Mouse (Mus musculus) intestine, embryonic 15.5 days (tissue): ENCODE data around the gene Ccnk. TPM values are rescaled to one million over a fixed set of nuclear protein-coding genes. Genes with fewer than 3 reads are reported as not detected.

Experiments used
- ATAC-seq: fragments of 200-750 bp; cut with Nextera tagmentation; 2 replicates; pipeline ENCODE4 v1.8.0; 2017; ENCODE audit warnings: moderate TSS enrichment, moderate library complexity
- H3K27ac ChIP-seq: fragments of 300-500 bp; sonication (generic); 2 replicates; pipeline ENCODE4 v1.5.1; 2015; ENCODE audit warnings: mild to moderate bottlenecking, inconsistent platforms
- H3K27me3 ChIP-seq: fragments of 300-500 bp; sonication (generic); replicated peaks from 2 replicates; pipeline ENCODE4 v1.6.1; 2015; ENCODE audit warnings: inconsistent platforms
- H3K36me3 ChIP-seq: fragments of 300-500 bp; sonication (generic); 2 replicates; pipeline ENCODE4 v1.6.1; 2015; ENCODE audit warnings: inconsistent platforms
- H3K4me1 ChIP-seq: fragments of 300-500 bp; sonication (generic); replicated peaks from 2 replicates; pipeline ENCODE4 v1.6.1; 2015; ENCODE audit warnings: inconsistent platforms
- H3K4me2 ChIP-seq: fragments of 300-500 bp; sonication (generic); replicated peaks from 2 replicates; pipeline ENCODE4 v1.6.1; 2015; ENCODE audit warnings: mild to moderate bottlenecking, inconsistent platforms
- H3K4me3 ChIP-seq: fragments of 300-500 bp; sonication (generic); replicated peaks from 2 replicates; pipeline ENCODE4 v1.5.1; 2015; ENCODE audit warnings: inconsistent platforms
- H3K9ac ChIP-seq: fragments of 300-500 bp; sonication (generic); 2 replicates; pipeline ENCODE4 v1.6.1; 2015; ENCODE audit warnings: inconsistent platforms
- H3K9me3 ChIP-seq: fragments of 300-500 bp; sonication (generic); 2 replicates; pipeline ENCODE4 v1.6.1; 2016; ENCODE audit warnings: inconsistent platforms
- WGBS: fragments of 180-500 bp; shearing (Covaris S2); methylation state at CpG from one replicate; pipeline ENCODE4 v1.1.7; 2015; 5-methylcytosine and 5-hydroxymethylcytosine counted together
- polyA plus RNA-seq: library from polyadenylated mRNA; unstranded; fragments of >200 nt; fragmentation: Nextera tagmentation; extraction: Ambion mirVana; gene quantifications from 2 replicates; pipeline ENCODE4 v1.2.1, GENCODE M21; 2015

Ccnk gene
- polyA plus RNA-seq, 1 experiment from 2014 or later, result 3.8 TPM

GRCm38 (mm10) chr12:108200094-108200493, 20.7 kb downstream of the Ccnk start:
- H3K4me1 ChIP-seq, result no peaks in the 10 kb centered on the region
- peaks cover 46% of the 10 kb centered on the region for H3K36me3 ChIP-seq
- no peak overlapping the region for H3K27ac ChIP-seq
- no peaks in the 10 kb centered on the region for H3K27me3 ChIP-seq
- no peaks in the 10 kb centered on the region for H3K9me3 ChIP-seq
- no peak overlapping the region for H3K9ac ChIP-seq
- H3K4me3 ChIP-seq, result no peak overlapping the region
- no peak for ATAC-seq
- H3K4me2 ChIP-seq, result no peak overlapping the region
- 77% methylated on average over 1 of the region's 1 CpGs for WGBS

DNA sequence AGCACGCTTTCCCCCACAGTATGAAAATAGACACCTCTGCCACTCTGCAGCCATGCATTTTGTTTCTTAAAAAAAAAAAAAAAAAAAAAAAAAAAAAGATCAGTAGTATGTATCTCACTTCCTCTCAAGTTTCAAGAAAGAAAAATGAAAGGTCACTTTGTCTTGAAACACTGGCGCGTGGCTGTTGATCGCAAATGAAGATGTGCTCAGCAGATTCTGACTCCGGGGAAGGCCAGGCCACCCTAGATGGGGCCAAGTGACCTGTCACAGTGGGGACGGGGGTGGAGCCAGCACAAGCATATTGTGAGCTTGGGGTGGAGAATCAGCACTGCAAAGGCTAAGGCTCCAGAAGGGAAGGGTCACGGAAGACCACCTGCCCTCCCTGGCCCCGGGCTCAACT, 24.5 kb downstream of the Ccnk start:
- ATAC-seq, result no peak
- WGBS, result 73% methylated on average over 8 of the region's 8 CpGs
- no peak overlapping the region for H3K27ac ChIP-seq
- H3K36me3 ChIP-seq, result peaks cover 37% of the 10 kb centered on the region
- H3K4me2 ChIP-seq, result no peak overlapping the region
- no peaks in the 10 kb centered on the region for H3K27me3 ChIP-seq
- no peaks in the 10 kb centered on the region for H3K9me3 ChIP-seq
- no peak overlapping the region for H3K4me3 ChIP-seq
- peaks cover 2% of the 10 kb centered on the region for H3K4me1 ChIP-seq
- H3K9ac ChIP-seq, result no peak overlapping the region

DNA sequence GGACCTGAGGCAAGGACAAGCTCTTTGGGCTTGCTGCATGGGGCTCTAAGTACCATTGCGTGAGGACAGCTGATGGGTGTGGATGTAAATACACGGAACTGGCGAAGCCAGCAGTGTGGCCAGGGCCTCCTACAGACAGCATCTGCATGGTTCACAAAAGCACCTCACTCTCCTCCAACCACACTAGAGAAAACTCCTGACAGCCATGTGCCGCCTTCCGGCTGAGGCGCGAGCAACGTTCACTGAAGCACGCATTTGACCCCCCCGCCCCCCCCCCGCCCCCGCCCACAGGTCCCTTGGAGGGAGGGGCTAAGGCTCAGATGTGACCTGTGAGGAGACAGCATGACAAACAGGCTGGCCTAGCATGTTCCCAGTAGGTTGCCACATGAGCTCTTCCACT, 25.6 kb downstream of the Ccnk start:
- H3K27ac ChIP-seq, result no peak overlapping the region
- WGBS, result 81% methylated on average over 12 of the region's 12 CpGs
- H3K9me3 ChIP-seq, result no peaks in the 10 kb centered on the region
- peaks cover 29% of the 10 kb centered on the region for H3K36me3 ChIP-seq
- H3K4me3 ChIP-seq, result no peak overlapping the region
- H3K27me3 ChIP-seq, result no peaks in the 10 kb centered on the region
- no peak for ATAC-seq
- H3K4me2 ChIP-seq, result no peak overlapping the region
- peaks cover 11% of the 10 kb centered on the region for H3K4me1 ChIP-seq
- H3K9ac ChIP-seq, result no peak overlapping the region

DNA sequence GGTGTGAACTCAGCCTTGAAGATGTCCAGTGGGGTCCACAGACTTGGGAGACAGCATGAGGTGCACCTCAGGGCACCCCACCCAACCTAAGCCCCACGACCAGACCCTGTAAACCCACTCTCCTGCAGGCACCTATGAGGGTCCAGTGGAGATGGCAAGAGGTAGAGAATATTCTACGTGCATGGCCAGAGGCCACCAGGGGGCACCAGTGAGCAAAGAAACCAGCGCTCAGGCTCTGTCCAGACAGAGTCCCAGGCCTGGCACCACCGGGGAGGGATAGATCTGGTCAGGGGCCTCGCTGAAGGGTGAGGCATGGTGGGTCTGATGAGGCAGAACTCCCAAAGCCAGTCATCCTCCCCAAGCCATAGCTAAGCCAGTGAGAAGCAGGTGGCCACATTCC, 27.3 kb downstream of the Ccnk start:
- H3K9ac ChIP-seq, result no peak overlapping the region
- 14% methylated on average over 5 of the region's 5 CpGs for WGBS

GRCm38 (mm10) chr12:108208216-108208615, 28.8 kb downstream of the Ccnk start:
- H3K36me3 ChIP-seq, result peaks cover 12% of the 10 kb centered on the region
- H3K27ac ChIP-seq, result no peak overlapping the region
- no peak overlapping the region for H3K4me2 ChIP-seq
- no peak overlapping the region for H3K4me3 ChIP-seq
- 91% methylated on average over 9 of the region's 9 CpGs for WGBS
- H3K4me1 ChIP-seq, result peaks cover 25% of the 10 kb centered on the region
- no peak overlapping the region for H3K9ac ChIP-seq
- no peaks in the 10 kb centered on the region for H3K9me3 ChIP-seq
- ATAC-seq, result no peak
- no peaks in the 10 kb centered on the region for H3K27me3 ChIP-seq

More for the DNA sequence above, 27.3 kb downstream of the Ccnk start:
- Histone ChIP-seq H3K4me3 (no peak overlapping the region), H3K4me2 (no peak overlapping the region), H3K27ac (no peak overlapping the region), H3K27me3 (no peaks in the 10 kb centered on the region), H3K9me3 (no peaks in the 10 kb centered on the region), H3K36me3 (peaks cover 19% of the 10 kb centered on the region), H3K4me1 (peaks cover 14% of the 10 kb centered on the region)
- peak; percentile 54 for ATAC-seq

DNA sequence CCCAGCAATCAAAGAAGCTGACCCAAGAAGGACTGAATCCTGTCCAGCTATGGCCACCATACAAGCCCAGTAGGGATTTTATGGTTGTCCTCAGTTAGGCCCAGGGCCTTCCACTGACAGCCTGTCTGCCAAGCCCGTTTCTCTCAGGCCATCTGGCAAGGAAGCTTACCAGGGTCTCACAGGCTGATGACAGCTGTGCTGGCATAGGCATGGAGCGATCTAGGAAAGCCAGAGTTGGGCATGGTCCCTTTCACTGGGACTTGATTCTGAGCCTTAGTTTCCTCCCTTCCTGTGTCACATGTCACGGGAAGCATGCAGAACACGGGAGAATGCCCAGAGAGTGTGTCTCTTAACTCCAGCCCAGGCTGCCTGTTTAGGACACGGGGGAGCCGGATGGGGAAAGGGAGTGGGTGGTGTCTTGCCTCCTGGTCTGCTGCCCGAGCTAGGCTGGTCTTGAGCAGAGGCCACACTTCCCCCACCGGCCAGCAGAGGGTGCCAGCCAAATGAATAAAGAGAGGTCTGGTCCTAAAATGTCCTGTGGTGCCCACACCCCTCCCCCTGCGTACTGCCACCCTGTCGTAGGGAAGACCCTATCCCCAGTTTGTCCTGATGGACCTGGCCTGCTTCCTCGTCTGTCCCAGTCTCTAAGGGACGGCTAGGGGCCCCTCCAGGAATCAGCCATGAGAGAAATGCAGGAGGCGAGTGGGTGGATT, 29.5 kb downstream of the Ccnk start:
- peaks cover 28% of the 10 kb centered on the region for H3K4me1 ChIP-seq
- H3K36me3 ChIP-seq, result peaks cover 9% of the 10 kb centered on the region; the same call in 1 of the 2 replicates
- no peak overlapping the region for H3K9ac ChIP-seq
- no peak overlapping the region for H3K4me3 ChIP-seq
- no peaks in the 10 kb centered on the region for H3K27me3 ChIP-seq
- ATAC-seq, result 0 out of 2 replicates have a peak, but pooled peaks have one; percentile 13
- H3K4me2 ChIP-seq, result no peak overlapping the region
- H3K27ac ChIP-seq, result no peak overlapping the region
- no peaks in the 10 kb centered on the region for H3K9me3 ChIP-seq
- 35% methylated on average over 13 of the region's 13 CpGs for WGBS

- WGBS, result 91% methylated on average over 15 of the region's 15 CpGs
- no peak overlapping the region for H3K4me3 ChIP-seq
Observed at GRCm38 (mm10) chr12:108210623-108211022, 31.2 kb downstream of the Ccnk start.

DNA sequence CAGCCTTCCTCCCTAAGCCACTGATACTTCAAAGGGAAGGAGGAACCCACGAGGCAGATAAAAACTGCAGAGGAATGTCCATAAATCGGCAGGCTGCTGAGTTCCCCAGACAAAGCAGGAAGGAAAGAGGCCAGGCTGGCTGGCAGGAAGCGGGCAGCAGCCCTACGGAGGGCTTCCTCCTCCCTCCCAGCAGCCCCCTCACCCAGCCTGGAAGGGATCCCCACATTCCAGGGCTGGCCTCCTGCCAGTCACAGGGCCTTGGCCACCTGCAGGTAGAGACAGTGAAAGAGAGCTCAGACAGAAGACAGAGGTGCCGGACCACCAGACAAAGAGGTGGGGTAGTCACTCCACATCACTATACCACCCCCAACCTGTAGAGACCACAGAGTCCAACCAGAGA, 32.7 kb downstream of the Ccnk start:
- Histone ChIP-seq H3K36me3 (no peaks in the 10 kb centered on the region), H3K4me3 (no peak overlapping the region), H3K4me2 (no peak overlapping the region), H3K27me3 (no peaks in the 10 kb centered on the region), H3K9me3 (no peaks in the 10 kb centered on the region), H3K4me1 (peaks cover 31% of the 10 kb centered on the region), H3K27ac (0 out of 2 replicates have a peak overlapping the region, but pooled peaks have one; percentile 17), H3K9ac (no peak overlapping the region)
- WGBS, result 38% methylated on average over 5 of the region's 5 CpGs
- ATAC-seq, result no peak

More at GRCm38 (mm10) chr12:108210623-108211022, 31.2 kb downstream of the Ccnk start:
- H3K27me3 ChIP-seq, result no peaks in the 10 kb centered on the region
- no peak overlapping the region for H3K9ac ChIP-seq
- H3K4me2 ChIP-seq, result no peak overlapping the region
- H3K27ac ChIP-seq, result no peak overlapping the region
- H3K4me1 ChIP-seq, result peaks cover 31% of the 10 kb centered on the region
- no peaks in the 10 kb centered on the region for H3K9me3 ChIP-seq
- no peak for ATAC-seq
- H3K36me3 ChIP-seq, result no peaks in the 10 kb centered on the region

- WGBS, result 83% methylated on average over 6 of the region's 6 CpGs
- no peak for ATAC-seq
Observed at GRCm38 (mm10) chr12:108212476-108212875, 33.1 kb downstream of the Ccnk start.

GRCm38 (mm10) chr12:108213090-108214041, 34.0 kb downstream of the Ccnk start:
- Histone ChIP-seq H3K9me3 (no peaks in the 10 kb centered on the region), H3K27ac (no peak overlapping the region), H3K9ac (no peak overlapping the region), H3K4me2 (no peak overlapping the region), H3K4me1 (peaks cover 34% of the 10 kb centered on the region), H3K27me3 (no peaks in the 10 kb centered on the region), H3K4me3 (no peak overlapping the region), H3K36me3 (no peaks in the 10 kb centered on the region)
- no peak for ATAC-seq
- WGBS, result 51% methylated on average over 18 of the region's 18 CpGs

More at GRCm38 (mm10) chr12:108212476-108212875, 33.1 kb downstream of the Ccnk start:
- Histone ChIP-seq H3K27ac (0 out of 2 replicates have a peak overlapping the region, but pooled peaks have one; percentile 17), H3K9me3 (no peaks in the 10 kb centered on the region), H3K36me3 (no peaks in the 10 kb centered on the region), H3K27me3 (no peaks in the 10 kb centered on the region), H3K9ac (no peak overlapping the region), H3K4me3 (no peak overlapping the region), H3K4me2 (no peak overlapping the region), H3K4me1 (peaks cover 31% of the 10 kb centered on the region)

DNA sequence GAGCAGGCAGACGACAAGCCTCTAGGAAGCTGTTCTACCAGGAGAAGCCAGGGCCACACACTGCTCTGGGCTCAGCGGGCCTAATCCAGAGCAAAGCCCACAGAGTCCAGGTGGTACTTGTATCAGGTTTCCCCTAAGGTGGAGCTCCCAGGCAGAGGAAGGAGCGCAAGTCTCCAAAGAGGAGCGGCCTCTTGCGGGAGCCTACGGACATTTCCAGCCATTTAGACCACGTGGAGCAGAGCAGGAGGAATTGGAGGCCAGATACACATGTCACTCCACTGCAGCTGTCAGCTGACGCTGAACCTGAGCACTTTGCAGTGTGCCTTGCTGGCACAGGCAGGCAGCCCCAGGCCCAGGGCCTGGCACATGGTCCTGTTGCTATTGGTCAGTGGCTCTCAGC, 35.7 kb downstream of the Ccnk start:
- no peaks in the 10 kb centered on the region for H3K36me3 ChIP-seq
- H3K4me2 ChIP-seq, result no peak overlapping the region
- no peaks in the 10 kb centered on the region for H3K27me3 ChIP-seq
- H3K9ac ChIP-seq, result no peak overlapping the region
- no peaks in the 10 kb centered on the region for H3K9me3 ChIP-seq
- WGBS, result 45% methylated on average over 8 of the region's 8 CpGs
- no peak overlapping the region for H3K27ac ChIP-seq
- H3K4me1 ChIP-seq, result peaks cover 39% of the 10 kb centered on the region
- no peak overlapping the region for H3K4me3 ChIP-seq
- no peak for ATAC-seq

GRCm38 (mm10) chr12:108216611-108217370, 37.4 kb downstream of the Ccnk start:
- Histone ChIP-seq H3K27me3 (no peaks in the 10 kb centered on the region), H3K27ac (no peak overlapping the region), H3K36me3 (no peaks in the 10 kb centered on the region), H3K4me1 (peaks cover 49% of the 10 kb centered on the region), H3K4me2 (no peak overlapping the region), H3K9ac (peak overlapping the region; percentile 4; the same call in 1 of the 2 replicates), H3K4me3 (no peak overlapping the region), H3K9me3 (no peaks in the 10 kb centered on the region)
- ATAC-seq, result no peak
- WGBS, result 80% methylated on average over 11 of the region's 11 CpGs
